Mouse (Mus musculus): Measurements from ENCODE around the gene Myt1l. TPM values are rescaled to one million over a fixed set of nuclear protein-coding genes. Genes with fewer than 3 reads are reported as not detected.

The Myt1l gene
- 1.9 TPM for polyA plus RNA-seq (2014; fragmentation: Illumina TruSeq; extraction: RNeasy Lipid Tissue Mini Kit (QIAGEN cat#74804); ENCODE audit: low read depth, low replicate concordance)

GRCm38 (mm10) chr12:29528031-29528771, at the start of gene Myt1l:
Gene Myt1l (plus strand): TSS chr12:29528384.

GRCm38 (mm10) chr12:29937308-29937707, 409.1 kb downstream of the Myt1l start, which contains the start of gene Pxdn:
Gene Pxdn (plus strand): TSS chr12:29937608.

